Mouse (Mus musculus): ENCODE data around the gene Stap1. TPM values are rescaled to one million over a fixed set of nuclear protein-coding genes. Genes with fewer than 3 reads are reported as not detected.

Gene Stap1
- total and polyA plus RNA-seq, 3 experiments: 9.8 to 18.1 (median 14.4) TPM

- Histone ChIP-seq H3K9ac (ENCODE audit: insufficient read depth, low read depth) (no peak overlapping the region), H3K4me2 (ENCODE audit: insufficient read depth, low read depth, poor library complexity, severe bottlenecking) (no peak overlapping the region), H3K36me3 (replicated peaks in 1 of 2; ENCODE audit: control insufficient read depth in 1 of 2, insufficient read depth in 1 of 2, low read length in 1 of 2) (peaks cover 2 to 16% of the 10 kb centered on the region in 2 experiments), H3K27me3 (replicated peaks) (no peaks in the 10 kb centered on the region), H3K4me1 (ENCODE audit: control insufficient read depth in 1 of 2, insufficient read depth in 2 of 2) (no peaks in the 10 kb centered on the region), H3K4me3 (replicated peaks in 1 of 3; ENCODE audit: low read depth in 2 of 3, low read length in 2 of 3, poor library complexity in 1 of 3) (no peak overlapping the region), H3K79me2 (replicated peaks; ENCODE audit: control insufficient read depth, extremely low read depth, insufficient read depth, poor library complexity, severe bottlenecking) (no peaks in the 10 kb centered on the region), H3K9me3 (replicated peaks; ENCODE audit: low read length) (no peaks in the 10 kb centered on the region), H3K27ac (ENCODE audit: insufficient read depth, low read depth) (no peak overlapping the region)
- no peak for DNase-seq (ENCODE audit: extremely low read depth)
- in situ Hi-C loops (cut with MboI; ENCODE audit: low pct_ligation_motif_present, low pct_unique_long_range_greater_than_20kb, low sequenced_read_pairs) (no loop called here), dilution Hi-C loops (cut with MboI; ENCODE audit: extremely low pct_ligation_motif_present, extremely low pct_unique_long_range_greater_than_20kb, low sequenced_read_pairs) (no loop called here)
- TF ChIP-seq SMC3 (IDR thresholded peaks at IDR 0.05; ENCODE audit: low read depth, low read length) (no peak), UBTF (IDR thresholded peaks at IDR 0.05; ENCODE audit: low read depth, low read length) (no peak), PAX5 (IDR thresholded peaks at IDR 0.05; ENCODE audit: low read length) (no peak), MAFK (IDR thresholded peaks at IDR 0.05; ENCODE audit: insufficient replicate concordance, low read length) (no peak), NRF1 (IDR thresholded peaks at IDR 0.05; ENCODE audit: low read depth, low read length) (no peak), POLR2AphosphoS2 (IDR thresholded peaks at IDR 0.05; ENCODE audit: low read depth, low read length) (no peak), MYC (IDR thresholded peaks at IDR 0.05; ENCODE audit: low read depth, low read length) (no peak)
Measured at GRCm38 (mm10) chr5:86106610-86107009, 35.1 kb downstream of the Stap1 start.

GRCm38 (mm10) chr5:86111074-86111473 lies 39.5 kb downstream of the Stap1 start:
- no peaks in the 10 kb centered on the region for H3K9me3 ChIP-seq (replicated peaks; ENCODE audit: low read length)
- dilution Hi-C loops (cut with MboI; ENCODE audit: extremely low pct_ligation_motif_present, extremely low pct_unique_long_range_greater_than_20kb, low sequenced_read_pairs) (no loop called here), in situ Hi-C loops (cut with MboI; ENCODE audit: low pct_ligation_motif_present, low pct_unique_long_range_greater_than_20kb, low sequenced_read_pairs) (no loop called here)
- no peak for DNase-seq (ENCODE audit: extremely low read depth)
- TF ChIP-seq TCF12 (IDR thresholded peaks at IDR 0.05; ENCODE audit: low read depth, low read length) (no peak), MAX (IDR thresholded peaks at IDR 0.05; ENCODE audit: low read length) (no peak), POLR2AphosphoS2 (IDR thresholded peaks at IDR 0.05; ENCODE audit: low read depth, low read length) (no peak)
- H3K27me3 ChIP-seq (replicated peaks): no peaks in the 10 kb centered on the region
- H3K4me2 ChIP-seq (ENCODE audit: insufficient read depth, low read depth, poor library complexity, severe bottlenecking): no peak overlapping the region
- H3K4me3 ChIP-seq (replicated peaks in 1 of 3; ENCODE audit: low read depth in 2 of 3, low read length in 2 of 3, poor library complexity in 1 of 3): no peak overlapping the region
- H3K4me1 ChIP-seq (ENCODE audit: control insufficient read depth in 1 of 2, insufficient read depth in 2 of 2): no peaks in the 10 kb centered on the region
- peaks cover 12 to 41% of the 10 kb centered on the region in 2 experiments for H3K36me3 ChIP-seq (replicated peaks in 1 of 2; ENCODE audit: control insufficient read depth in 1 of 2, insufficient read depth in 1 of 2, low read length in 1 of 2)
- no peak overlapping the region for H3K27ac ChIP-seq (ENCODE audit: insufficient read depth, low read depth)
- H3K9ac ChIP-seq (ENCODE audit: insufficient read depth, low read depth): no peak overlapping the region
- no peaks in the 10 kb centered on the region for H3K79me2 ChIP-seq (replicated peaks; ENCODE audit: control insufficient read depth, extremely low read depth, insufficient read depth, poor library complexity, severe bottlenecking)

- dilution Hi-C loops (cut with MboI; ENCODE audit: extremely low pct_ligation_motif_present, extremely low pct_unique_long_range_greater_than_20kb, low sequenced_read_pairs) (no loop called here), in situ Hi-C loops (cut with MboI; ENCODE audit: low pct_ligation_motif_present, low pct_unique_long_range_greater_than_20kb, low sequenced_read_pairs) (no loop called here)
- Histone ChIP-seq H3K9ac (ENCODE audit: insufficient read depth, low read depth) (no peak overlapping the region), H3K27ac (ENCODE audit: insufficient read depth, low read depth) (no peak overlapping the region), H3K4me3 (replicated peaks in 1 of 3; ENCODE audit: low read depth in 2 of 3, low read length in 2 of 3, poor library complexity in 1 of 3) (no peak overlapping the region), H3K9me3 (replicated peaks; ENCODE audit: low read length) (no peaks in the 10 kb centered on the region), H3K36me3 (replicated peaks in 1 of 2; ENCODE audit: control insufficient read depth in 1 of 2, insufficient read depth in 1 of 2, low read length in 1 of 2) (peaks cover 10 to 34% of the 10 kb centered on the region in 2 experiments), H3K4me2 (ENCODE audit: insufficient read depth, low read depth, poor library complexity, severe bottlenecking) (no peak overlapping the region), H3K4me1 (ENCODE audit: control insufficient read depth in 1 of 2, insufficient read depth in 2 of 2) (peaks cover 0 to 3% of the 10 kb centered on the region in 2 experiments; a peak in 1 of 4 replicates), H3K27me3 (replicated peaks) (no peaks in the 10 kb centered on the region), H3K79me2 (replicated peaks; ENCODE audit: control insufficient read depth, extremely low read depth, insufficient read depth, poor library complexity, severe bottlenecking) (no peaks in the 10 kb centered on the region)
- DNase-seq (ENCODE audit: extremely low read depth): no peak
- TF ChIP-seq NELFE (IDR thresholded peaks at IDR 0.05; ENCODE audit: low read depth, low read length) (no peak), CHD1 (IDR thresholded peaks at IDR 0.05; ENCODE audit: low read depth, low read length) (no peak), MYC (IDR thresholded peaks at IDR 0.05; ENCODE audit: low read depth, low read length) (no peak), IRF4 (IDR thresholded peaks at IDR 0.05; ENCODE audit: low read depth, low read length) (no peak), ZC3H11A (IDR thresholded peaks at IDR 0.05; ENCODE audit: low read depth, low read length) (no peak), TBP (conservative IDR thresholded peaks at IDR 0.05; ENCODE audit: low read depth, low read length) (no peak), ZKSCAN1 (IDR thresholded peaks at IDR 0.05; ENCODE audit: borderline replicate concordance, low read depth, low read length) (no peak), USF1 (IDR thresholded peaks at IDR 0.05; ENCODE audit: low read depth, low read length) (no peak), CTCF (conservative IDR thresholded peaks at IDR 0.05 in 1 of 2, IDR thresholded peaks at IDR 0.05 in 1 of 2; ENCODE audit: low read depth in 2 of 2, low read length in 2 of 2) (no peak), HCFC1 (IDR thresholded peaks at IDR 0.05; ENCODE audit: low read depth, low read length) (no peak), MAZ (IDR thresholded peaks at IDR 0.05; ENCODE audit: low read depth, low read length) (no peak), CHD2 (IDR thresholded peaks at IDR 0.05; ENCODE audit: low read length) (no peak), PAX5 (IDR thresholded peaks at IDR 0.05; ENCODE audit: low read length) (no peak), UBTF (IDR thresholded peaks at IDR 0.05; ENCODE audit: low read depth, low read length) (no peak), ELF1 (IDR thresholded peaks at IDR 0.05; ENCODE audit: low read depth, low read length) (no peak)
Measured at GRCm38 (mm10) chr5:86113037-86113436, 41.5 kb downstream of the Stap1 start.
